Mouse (Mus musculus) CH12.LX (cell line): ENCODE results near the gene Lmo7. TPM values are rescaled to one million over a fixed set of nuclear protein-coding genes. Genes with fewer than 3 reads are reported as not detected.
A peak's percentile ranks its signal among the peaks of the same experiment; 100 is the strongest.

Experiments
- DNase-seq: peaks from one replicate; pipeline ENCODE4 v3.0.0-alpha.2; 2013; ENCODE audit errors: extremely low read depth
- H3K27ac ChIP-seq: 2 replicates; pipeline ENCODE4 v1.5.1; 2012; ENCODE audit warnings: low read depth, mild to moderate bottlenecking, control low read depth, moderate library complexity; ENCODE audit not compliant: insufficient read depth
- H3K27me3 ChIP-seq: replicated peaks from 2 replicates; pipeline ENCODE3; 2012; ENCODE audit warnings: inconsistent platforms
- H3K36me3 ChIP-seq, 2 experiments: replicated peaks in 1 of 2; 2 replicates each; pipeline versions ENCODE3 to v1.6.1; 2012; ENCODE audit warnings: inconsistent platforms in 1 of 2, low read length in 1 of 2, mild to moderate bottlenecking in 1 of 2, mixed read lengths in 1 of 2, moderate library complexity in 1 of 2; ENCODE audit not compliant: control insufficient read depth in 1 of 2, insufficient read depth in 1 of 2
- H3K4me1 ChIP-seq, 2 experiments: 2 replicates each; pipeline ENCODE4 v1.6.1; 2012; ENCODE audit warnings: inconsistent platforms in 1 of 2, moderate library complexity in 1 of 2; ENCODE audit not compliant: insufficient read depth in 2 of 2, control insufficient read depth in 1 of 2
- H3K4me2 ChIP-seq: 2 replicates; pipeline ENCODE4 v1.6.1; 2012; ENCODE audit warnings: low read depth, mild to moderate bottlenecking, control low read depth; ENCODE audit not compliant: poor library complexity, insufficient read depth, severe bottlenecking
- H3K4me3 ChIP-seq, 3 experiments: fragments of 150-350 bp in 1 of 3; sonication (generic) in 1 of 3; replicated peaks in 1 of 3; 2 replicates each; pipeline versions ENCODE3 to v1.5.1; 2011 to 2012; ENCODE audit warnings: low read depth in 2 of 3, low read length in 2 of 3, mild to moderate bottlenecking in 2 of 3, moderate library complexity in 2 of 3, control low read depth in 1 of 3, improper control_type of control experiment in 1 of 3, inconsistent platforms in 1 of 3, mixed read lengths in 1 of 3; ENCODE audit not compliant: poor library complexity in 1 of 3
- H3K79me2 ChIP-seq: replicated peaks from 2 replicates; pipeline ENCODE4 v1.6.1; 2012; ENCODE audit warnings: mild to moderate bottlenecking, moderate library complexity; ENCODE audit not compliant: control insufficient read depth, poor library complexity, insufficient read depth, severe bottlenecking; ENCODE audit errors: extremely low read depth
- H3K9ac ChIP-seq: 2 replicates; pipeline ENCODE4 v1.6.1; 2012; ENCODE audit warnings: low read depth, mild to moderate bottlenecking, control low read depth, moderate library complexity; ENCODE audit not compliant: insufficient read depth
- H3K9me3 ChIP-seq: replicated peaks from 2 replicates; pipeline ENCODE3; 2012; ENCODE audit warnings: low read length, inconsistent platforms, mixed read lengths
- CHD1 ChIP-seq: IDR thresholded peaks from 2 replicates; pipeline ENCODE4 v1.6.1; 2012; ENCODE audit warnings: low read depth, low read length, improper control_type of control experiment, inconsistent platforms
- CHD2 ChIP-seq: IDR thresholded peaks from 2 replicates; pipeline ENCODE4 v1.6.1; 2011; ENCODE audit warnings: low read length, improper control_type of control experiment
- E2F4 ChIP-seq: IDR thresholded peaks from 2 replicates; pipeline ENCODE4 v1.6.1; 2011; ENCODE audit warnings: low read depth, low read length, improper control_type of control experiment; ENCODE audit not compliant: insufficient replicate concordance
- EP300 ChIP-seq: IDR thresholded peaks from 2 replicates; pipeline ENCODE4 v1.6.1; 2011; ENCODE audit warnings: low read length, improper control_type of control experiment
- ETS1 ChIP-seq: conservative IDR thresholded peaks from 2 replicates; pipeline ENCODE4 v1.6.1; 2012; ENCODE audit warnings: low read depth, mild to moderate bottlenecking, inconsistent platforms, low read length, improper control_type of control experiment, moderate library complexity
- GABPA ChIP-seq: IDR thresholded peaks from 2 replicates; pipeline ENCODE4 v1.6.1; 2012; ENCODE audit warnings: low read depth, low read length, improper control_type of control experiment, inconsistent platforms; ENCODE audit not compliant: insufficient replicate concordance
- JUN ChIP-seq: IDR thresholded peaks from 2 replicates; pipeline ENCODE4 v1.6.1; 2011; ENCODE audit warnings: low read depth, mild to moderate bottlenecking, low read length, improper control_type of control experiment, moderate library complexity; ENCODE audit not compliant: insufficient read depth
- JUND ChIP-seq: conservative IDR thresholded peaks from 2 replicates; pipeline ENCODE4 v1.6.1; 2011; ENCODE audit warnings: low read depth, low read length, improper control_type of control experiment
- MEF2A ChIP-seq: IDR thresholded peaks from 2 replicates; pipeline ENCODE4 v1.6.1; 2014; ENCODE audit warnings: low read depth, mild to moderate bottlenecking, inconsistent platforms, low read length, improper control_type of control experiment, borderline replicate concordance
- MXI1 ChIP-seq: IDR thresholded peaks from 2 replicates; pipeline ENCODE4 v1.6.1; 2011; ENCODE audit warnings: mild to moderate bottlenecking, low read depth, low read length, improper control_type of control experiment
- NRF1 ChIP-seq: IDR thresholded peaks from 2 replicates; pipeline ENCODE4 v1.6.1; 2014; ENCODE audit warnings: low read depth, mild to moderate bottlenecking, inconsistent platforms, low read length, improper control_type of control experiment, moderate library complexity
- PAX5 ChIP-seq: IDR thresholded peaks from 2 replicates; pipeline ENCODE4 v1.6.1; 2012; ENCODE audit warnings: low read length, inconsistent platforms, mixed read lengths
- POLR2A ChIP-seq: IDR thresholded peaks from 2 replicates; pipeline ENCODE4 v1.6.1; 2011; ENCODE audit warnings: low read depth, mild to moderate bottlenecking, improper control_type of control experiment, low read length
- SIN3A ChIP-seq: IDR thresholded peaks from 2 replicates; pipeline ENCODE4 v1.6.1; 2012; ENCODE audit warnings: low read length, improper control_type of control experiment, inconsistent platforms
- ZC3H11A ChIP-seq: IDR thresholded peaks from 2 replicates; pipeline ENCODE4 v1.6.1; 2012; ENCODE audit warnings: low read depth, mild to moderate bottlenecking, inconsistent platforms, low read length, improper control_type of control experiment
- ZKSCAN1 ChIP-seq: IDR thresholded peaks from 2 replicates; pipeline ENCODE4 v1.6.1; 2012; ENCODE audit warnings: low read depth, inconsistent platforms, low read length, improper control_type of control experiment, borderline replicate concordance
- ZNF384 ChIP-seq: IDR thresholded peaks from 2 replicates; pipeline ENCODE4 v1.6.1; 2012; ENCODE audit warnings: low read depth, low read length, improper control_type of control experiment, inconsistent platforms
- dilution Hi-C: fragments of 300-500 bp; cut with MboI; formaldehyde crosslinking; loops from 2 replicates; pipeline ENCODE4 v1.14.3; 2020; ENCODE audit warnings: low sequenced_read_pairs; ENCODE audit not compliant: extremely low pct_unique_long_range_greater_than_20kb, extremely low pct_ligation_motif_present
- in situ Hi-C: fragments of 300-500 bp; cut with MboI; formaldehyde crosslinking; loops from 3 replicates; pipeline ENCODE4 v1.14.3; 2019; ENCODE audit warnings: low sequenced_read_pairs, low pct_ligation_motif_present, low pct_unique_long_range_greater_than_20kb, mixed read lengths
- polyA plus RNA-seq: library from polyadenylated mRNA; unstranded; fragments of >175 nt; gene quantifications from 2 replicates; pipeline ENCODE4 v1.2.1, GENCODE M21; 2012; ENCODE audit warnings: low read depth; ENCODE audit not compliant: insufficient read length
- total RNA-seq, 2 experiments: library from RNA; depleted of rRNA; stranded (reverse); fragments of 300-350 nt in 1 of 2; fragments of >200 nt in 1 of 2; gene quantifications; 2 replicates each; pipeline ENCODE4 v1.2.3; 2012 to 2014

Gene Lmo7
- total and polyA plus RNA-seq, 3 experiments: 5.0 to 11.9 (median 8.3) TPM

- Histone ChIP-seq H3K36me3 (no peaks in the 10 kb centered on the region), H3K9me3 (no peaks in the 10 kb centered on the region), H3K4me2 (no peak overlapping the region), H3K27me3 (no peaks in the 10 kb centered on the region), H3K9ac (no peak overlapping the region), H3K4me1 (no peaks in the 10 kb centered on the region), H3K4me3 (no peak overlapping the region), H3K27ac (no peak overlapping the region), H3K79me2 (no peaks in the 10 kb centered on the region)
- dilution Hi-C loops: no loop called here
- TF ChIP-seq ZNF384: no peak
- no peak for TF ChIP-seq ETS1
- TF ChIP-seq SIN3A: no peak
- no peak for TF ChIP-seq NRF1
- TF ChIP-seq E2F4: no peak
- no peak for TF ChIP-seq EP300
- TF ChIP-seq CHD1: no peak
- no peak for TF ChIP-seq ZC3H11A
- no peak for TF ChIP-seq ZKSCAN1
- no peak for TF ChIP-seq JUN
- TF ChIP-seq PAX5: no peak
- TF ChIP-seq MEF2A: no peak
- TF ChIP-seq JUND: no peak
- no peak for TF ChIP-seq CHD2
- no peak for TF ChIP-seq POLR2A
- TF ChIP-seq GABPA: no peak
- TF ChIP-seq MXI1: no peak
- no peak for DNase-seq
- in situ Hi-C loops: no loop called here
Observed at GRCm38 (mm10) chr14:101872846-101873245, 143.1 kb downstream of the Lmo7 start.

GRCm38 (mm10) chr14:101878346-101879049 lies 148.7 kb downstream of the Lmo7 start:
- Histone ChIP-seq H3K27ac (no peak overlapping the region), H3K36me3 (peaks cover 0 to 3% of the 10 kb centered on the region in 2 experiments), H3K9ac (no peak overlapping the region), H3K4me3 (no peak overlapping the region), H3K4me2 (no peak overlapping the region), H3K9me3 (no peaks in the 10 kb centered on the region), H3K4me1 (peaks cover 0 to 16% of the 10 kb centered on the region in 2 experiments; a peak in 2 of 4 replicates), H3K79me2 (no peaks in the 10 kb centered on the region), H3K27me3 (no peaks in the 10 kb centered on the region)
- DNase-seq: peak; percentile 3
- dilution Hi-C loops (no loop called here), in situ Hi-C loops (no loop called here)
- no peak for TF ChIP-seq POLR2A
